Mouse (Mus musculus) urinary bladder, postnatal 4 days (tissue): ENCODE data around the gene Creb3l4.

Experiments
- DNase-seq, 2 experiments: peaks; one replicate each; pipeline ENCODE4 v3.0.0; 2021 to 2022; ENCODE audit warnings: low spot score in 2 of 2

Creb3l4 gene

GRCm38 (mm10) chr3:90231507-90232333 lies 11.6 kb downstream of the Creb3l4 start, which contains the start of gene Jtb:
Jtb (plus strand) TSS chr3:90231597.
- DNase-seq = peak; percentile 88 to 90

GRCm38 (mm10) chr3:90231075-90231474 lies 12.2 kb downstream of the Creb3l4 start:
- DNase-seq = no peak

GRCm38 (mm10) chr3:90224331-90224730 lies 19.0 kb downstream of the Creb3l4 start:
- DNase-seq = no peak

GRCm38 (mm10) chr3:90222941-90223340 lies 20.4 kb downstream of the Creb3l4 start:
- DNase-seq = no peak

GRCm38 (mm10) chr3:90222455-90222854 lies 20.9 kb downstream of the Creb3l4 start:
- DNase-seq = no peak

- DNase-seq = no peak
Observed at GRCm38 (mm10) chr3:90221123-90221522, 22.2 kb downstream of the Creb3l4 start.

GRCm38 (mm10) chr3:90220531-90220951 lies 22.8 kb downstream of the Creb3l4 start:
- peak; percentile 77 to 87 for DNase-seq

GRCm38 (mm10) chr3:90220088-90220487 lies 23.2 kb downstream of the Creb3l4 start:
- no peak for DNase-seq

- DNase-seq = no peak
Observed at GRCm38 (mm10) chr3:90215825-90216380, 27.4 kb downstream of the Creb3l4 start.

- DNase-seq = no peak
Observed at GRCm38 (mm10) chr3:90213956-90214684, 29.2 kb downstream of the Creb3l4 start.

GRCm38 (mm10) chr3:90213377-90213866 lies 29.9 kb downstream of the Creb3l4 start, which contains the start of the genes Rps27 and Rab13:
Rps27 (minus strand) TSS chr3:90213651.
Rab13 (plus strand) TSS chr3:90213695.
- peak; percentile 82 to 85 for DNase-seq

- DNase-seq = no peak
Observed at GRCm38 (mm10) chr3:90212723-90213122, 30.6 kb downstream of the Creb3l4 start.

- DNase-seq = no peak
Observed at GRCm38 (mm10) chr3:90211475-90212398, 31.6 kb downstream of the Creb3l4 start.

- DNase-seq = no peak
Observed at GRCm38 (mm10) chr3:90209908-90210566, 33.3 kb downstream of the Creb3l4 start.

GRCm38 (mm10) chr3:90208662-90209061 lies 34.6 kb downstream of the Creb3l4 start:
- DNase-seq = no peak

GRCm38 (mm10) chr3:90204582-90204981 lies 38.7 kb downstream of the Creb3l4 start:
- no peak for DNase-seq

GRCm38 (mm10) chr3:90203619-90204018 lies 39.7 kb downstream of the Creb3l4 start:
- no peak for DNase-seq

- DNase-seq = no peak
Observed at GRCm38 (mm10) chr3:90202884-90203283, 40.4 kb downstream of the Creb3l4 start.

GRCm38 (mm10) chr3:90197548-90197947 lies 45.8 kb downstream of the Creb3l4 start:
- DNase-seq = no peak

- no peak for DNase-seq
Observed at GRCm38 (mm10) chr3:90195644-90196043, 47.7 kb downstream of the Creb3l4 start.
